11 mouse cellular contexts compared by ENCODE assay signal in genomic region chr3:79559773-79560045, GRCm38 (mm10). TPM values are rescaled to one million over a fixed set of nuclear protein-coding genes. Genes with fewer than 3 reads are reported as not detected.
DNase-seq lines count a peak whose midpoint lies in the region; ATAC-seq lines count a peak whose summit lies in the region.
"Had no signal": no experiment of that assay in that cellular context is flagged by ENCODE, and none has a peak within 500 bp of the region (broad histone marks: within the 10 kb centered on the region; RNA-seq: fewer than 3 reads in every experiment).

No protein-coding gene starts in this region.

- H3K27ac ChIP-seq in heart, embryonic 13.5 days (replicated peaks): peak overlapping the region; percentile 56
- 0 out of 2 replicates have a peak overlapping the region, but pooled peaks have one; percentile 1 for H3K27ac ChIP-seq in lung, embryonic 15.5 days
- H3K27ac ChIP-seq in stomach, embryonic 15.5 days: peak overlapping the region; percentile 67; the same call in 1 of the 2 replicates

- WGBS in heart, embryonic 13.5 days: 72% methylated on average over 5 of the region's 5 CpGs
- WGBS in lung, embryonic 15.5 days: 76% methylated on average over 5 of the region's 5 CpGs
- WGBS in stomach, embryonic 15.5 days: 74% methylated on average over 5 of the region's 5 CpGs

- H3K9me3 ChIP-seq in heart, embryonic 13.5 days: no peaks in the 10 kb centered on the region
- no peaks in the 10 kb centered on the region for H3K9me3 ChIP-seq in lung, embryonic 15.5 days
- H3K9me3 ChIP-seq in stomach, embryonic 15.5 days: no peaks in the 10 kb centered on the region

- no peaks in the 10 kb centered on the region for H3K36me3 ChIP-seq in heart, embryonic 13.5 days
- H3K36me3 ChIP-seq in lung, embryonic 15.5 days: no peaks in the 10 kb centered on the region
- no peaks in the 10 kb centered on the region for H3K36me3 ChIP-seq in stomach, embryonic 15.5 days

- no peak overlapping the region for H3K4me2 ChIP-seq in heart, embryonic 13.5 days
- no peak overlapping the region for H3K4me2 ChIP-seq in lung, embryonic 15.5 days
- H3K4me2 ChIP-seq in stomach, embryonic 15.5 days: no peak overlapping the region

- no peaks in the 10 kb centered on the region for H3K27me3 ChIP-seq in heart, embryonic 13.5 days (replicated peaks)
- H3K27me3 ChIP-seq in lung, embryonic 15.5 days: no peaks in the 10 kb centered on the region
- no peaks in the 10 kb centered on the region for H3K27me3 ChIP-seq in stomach, embryonic 15.5 days (replicated peaks)

- no peak for ATAC-seq in heart, embryonic 13.5 days (ENCODE audit: extremely low read depth, insufficient number of reproducible peaks, low FRiP score, low TSS enrichment)
- ATAC-seq in lung, embryonic 15.5 days (ENCODE audit: borderline replicate concordance, extremely low read depth, low FRiP score, low TSS enrichment): no peak
- ATAC-seq in stomach, embryonic 15.5 days (ENCODE audit: insufficient read depth, low FRiP score, low read depth): no peak
- ATAC-seq: CD4-positive, CD25-positive, alpha-beta regulatory T cell, adult 4 months had no signal

- H3K4me3 ChIP-seq in heart, embryonic 13.5 days: no peak overlapping the region
- H3K4me3 ChIP-seq in lung, embryonic 15.5 days: no peak overlapping the region
- H3K4me3 ChIP-seq in stomach, embryonic 15.5 days (replicated peaks): no peak overlapping the region

- no peak overlapping the region for H3K9ac ChIP-seq in heart, embryonic 13.5 days
- no peak overlapping the region for H3K9ac ChIP-seq in lung, embryonic 15.5 days
- H3K9ac ChIP-seq in stomach, embryonic 15.5 days: no peak overlapping the region

- no peak for DNase-seq in heart, postnatal 36 days
- no peak for DNase-seq in lung, postnatal 4 days
- DNase-seq in kidney, adult 8-10 months: peak; percentile 79 to 91
- DNase-seq in adrenal gland, adult 18-20 months (ENCODE audit: low spot score in 2 of 2): no peak
- DNase-seq in layer of hippocampus, adult 8-10 months (ENCODE audit: low spot score in 2 of 2): no peak
- DNase-seq: cerebellum, postnatal 36 days; retina, postnatal 1 day had no signal

- intact Hi-C loops in heart, postnatal 36 days (cut with DNase I): no loop called here

- H3K4me1 ChIP-seq in heart, embryonic 13.5 days: peaks cover 13% of the 10 kb centered on the region
- no peaks in the 10 kb centered on the region; the same call in 1 of the 2 replicates for H3K4me1 ChIP-seq in lung, embryonic 15.5 days
- peaks cover 3% of the 10 kb centered on the region; the same call in 1 of the 2 replicates for H3K4me1 ChIP-seq in stomach, embryonic 15.5 days

RNA-seq across cellular contexts. Expression of gene Fnip2, which starts 7.9 kb away (rescaled TPM):
- polyA plus RNA-seq in heart, embryonic 13.5 days (2015; fragmentation: Nextera tagmentation; extraction: Ambion mirVana): 2.2 and 2.5 TPM in 2 replicates
- total RNA-seq in heart, postnatal 36 days (2021): 10 to 100 TPM; 13.8 to 20.3 TPM
- polyA plus RNA-seq in lung, embryonic 15.5 days (2015; fragmentation: Nextera tagmentation; extraction: Ambion mirVana): 3.5 and 4.4 TPM in 2 replicates
- polyA plus RNA-seq in stomach, embryonic 15.5 days (2015; fragmentation: Nextera tagmentation; extraction: Ambion mirVana): 5.4 and 5.8 TPM in 2 replicates
- 10 to 100 TPM in 1 of 2 experiments, 1 to 10 TPM in 1; 8.4 to 12.7 TPM for total RNA-seq in adrenal gland, adult 18-20 months (2021)
- total RNA-seq in layer of hippocampus, adult 8-10 months (2022): 10 to 100 TPM; 20.8 to 31.5 (median 27.1) TPM

RNA-seq across cellular contexts. Expression of gene Ppid, which starts 31.4 kb away (rescaled TPM):
- polyA plus RNA-seq in heart, embryonic 13.5 days (2015; fragmentation: Nextera tagmentation; extraction: Ambion mirVana): 98.8 and 111 TPM in 2 replicates
- 10 to 100 TPM; 37.6 to 39.4 TPM for total RNA-seq in heart, postnatal 36 days (2021)
- 157 and 161 TPM in 2 replicates for polyA plus RNA-seq in lung, embryonic 15.5 days (2015; fragmentation: Nextera tagmentation; extraction: Ambion mirVana)
- 144 and 163 TPM in 2 replicates for polyA plus RNA-seq in stomach, embryonic 15.5 days (2015; fragmentation: Nextera tagmentation; extraction: Ambion mirVana)
- 10 to 100 TPM; 61.4 to 63.0 TPM for total RNA-seq in adrenal gland, adult 18-20 months (2021)
- total RNA-seq in layer of hippocampus, adult 8-10 months (2022): 10 to 100 TPM; 72.5 to 88.1 (median 80.6) TPM

Comparison
In these comparisons a context has a peak if more than half of its experiments do, and no peak if none do; other contexts are left out.
1. H3K27ac ChIP-seq: peak in every context shown above with its lines; median percentile 67 in stomach, embryonic 15.5 days; 56 in heart, embryonic 13.5 days; 1 in lung, embryonic 15.5 days.
2. DNase-seq: peak in kidney, adult 8-10 months (2 of 2); none in heart, postnatal 36 days (0 of 2), lung, postnatal 4 days (0 of 2), adrenal gland, adult 18-20 months (0 of 2) and layer of hippocampus, adult 8-10 months (0 of 2).